Mouse (Mus musculus) layer of hippocampus, adult 8-10 months (tissue): ENCODE measurements around the gene Spdya. TPM values are rescaled to one million over a fixed set of nuclear protein-coding genes. Genes with fewer than 3 reads are reported as not detected.
"Not testable (repeated sequence)": the region's sequence is repeated elsewhere in the genome, so short reads cannot be mapped to it uniquely, and the experiment has no call there.

ENCODE experiments used
- DNase-seq, 2 experiments: peaks; one replicate each; pipeline ENCODE4 v3.0.0; 2022; ENCODE audit warnings: low spot score in 2 of 2
- total RNA-seq, 4 experiments: library from RNA; stranded (reverse); gene quantifications; 2 replicates each; pipeline ENCODE4 v1.2.4; 2022

The Spdya gene
- total RNA-seq, 4 experiments from 2014 or later = 1.1 to 2.4 (median 2.1) TPM

DNA sequence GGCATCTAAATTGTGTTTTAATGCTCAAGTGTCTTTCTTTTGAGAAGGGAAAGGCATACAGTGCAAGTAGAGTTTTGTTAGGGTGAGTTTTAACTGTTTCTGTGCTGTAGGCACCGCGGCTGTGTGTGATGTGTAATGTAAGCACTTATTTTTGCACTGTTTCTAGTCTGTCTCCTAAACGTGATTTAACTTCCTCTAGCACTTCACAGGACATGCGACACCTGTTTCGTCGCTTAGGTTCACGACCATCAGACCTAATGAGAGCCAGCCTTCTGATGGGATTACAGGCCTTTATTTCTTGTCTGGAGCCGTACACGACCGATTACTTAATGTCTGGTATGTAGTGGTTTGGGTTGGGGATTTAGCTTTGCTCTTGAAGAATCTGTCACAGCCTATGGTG lies 79.9 kb downstream of the Spdya start:
- DNase-seq = no peak

DNA sequence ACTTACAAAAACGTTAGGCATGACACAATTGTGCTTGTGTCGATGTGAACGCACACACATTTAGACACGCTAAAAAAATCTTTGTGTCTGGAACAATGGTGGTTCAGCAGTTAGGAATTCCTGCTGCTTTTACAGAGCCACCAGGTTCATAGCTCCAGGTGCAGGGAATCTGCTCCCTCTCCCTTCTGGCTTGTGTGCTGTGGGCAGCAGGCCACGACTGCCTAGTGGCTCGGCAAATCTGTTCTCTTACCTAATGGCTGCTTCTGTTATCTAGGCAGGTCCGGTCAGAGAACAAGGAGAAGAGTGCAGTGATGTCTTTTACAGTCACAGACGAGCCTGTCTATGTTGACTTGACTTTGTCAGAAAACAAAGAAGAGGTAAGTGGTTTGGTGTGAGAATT lies 81.5 kb downstream of the Spdya start:
- DNase-seq = no peak

DNA sequence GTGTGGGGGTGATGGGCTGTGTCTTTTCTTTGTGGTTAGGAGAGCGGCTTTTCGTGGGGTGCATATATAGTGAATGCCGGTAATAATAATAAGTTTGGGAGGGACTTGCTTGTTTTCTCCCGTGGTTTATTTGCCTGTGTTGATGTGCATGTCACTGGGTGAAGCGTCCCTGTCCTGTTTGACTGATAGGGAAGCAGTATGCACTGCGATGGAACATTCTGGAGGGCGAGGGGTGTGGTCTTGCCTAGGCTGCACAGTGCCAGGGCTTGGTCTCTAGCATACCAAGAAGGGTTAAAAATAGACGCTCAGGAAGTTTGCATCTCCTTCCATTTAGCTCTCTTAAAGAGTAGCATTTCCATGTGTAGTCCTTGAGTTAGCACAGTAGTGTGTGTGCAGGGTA lies 84.9 kb downstream of the Spdya start:
- DNase-seq = no peak

DNA sequence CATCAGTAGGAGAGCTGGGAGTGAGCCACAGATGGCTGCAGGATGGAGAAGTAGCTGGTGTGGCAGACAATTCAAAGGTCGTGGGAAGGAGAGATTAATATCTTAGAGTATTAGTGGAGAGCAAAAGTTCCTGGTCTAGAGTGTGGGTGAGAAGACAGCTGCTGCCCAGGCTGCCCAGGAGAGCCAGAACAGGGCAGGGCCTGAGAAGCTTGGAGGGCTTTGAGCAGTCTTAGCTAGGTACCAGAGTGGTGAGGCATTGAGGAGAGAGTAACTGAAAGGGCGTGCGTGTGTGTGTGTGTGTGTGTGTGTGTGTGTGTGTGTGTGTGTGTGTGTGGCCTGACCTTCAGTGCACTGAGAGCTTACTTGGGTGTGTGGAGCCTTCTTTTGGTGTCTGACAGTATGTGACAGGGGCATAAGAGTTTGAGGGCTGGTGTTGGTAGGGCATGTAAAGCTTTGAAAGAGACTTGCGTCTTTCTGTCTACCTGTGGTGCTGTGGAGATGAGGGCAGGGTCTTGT lies 85.9 kb downstream of the Spdya start:
- DNase-seq = no peak

GRCm38 (mm10) chr17:71639056-71639455 lies 87.2 kb downstream of the Spdya start:
- not testable (repeated sequence) for DNase-seq

Other genes with a start within 250 kb of the Spdya start
- gene Emilin2, start 240.1 kb upstream of the Spdya start, total RNA-seq = 1 to 10 TPM; 3.1 to 5.2 (median 3.9) TPM
- gene Gm4707, start 92.1 kb upstream of the Spdya start, total RNA-seq = 1 to 10 TPM; 1.7 to 3.8 (median 2.7) TPM
- 10 to 100 TPM; 30.3 to 34.7 (median 33.9) TPM for gene Smchd1, start 76.7 kb upstream of the Spdya start, total RNA-seq
- under 1 TPM; 0.37 to 0.73 (median 0.64) TPM for gene Ndc80, start 25.2 kb upstream of the Spdya start, total RNA-seq
- 10 to 100 TPM; 28.2 to 36.9 (median 32.6) TPM for gene Wdr43, start 63.8 kb downstream of the Spdya start, total RNA-seq
- 1 to 10 TPM; 2.3 to 5.6 (median 2.5) TPM for gene Togaram2, start 121.2 kb downstream of the Spdya start, total RNA-seq
- under 1 TPM; 0.09 to 0.27 (median 0.17) TPM for gene Pcare, start 200.8 kb downstream of the Spdya start, total RNA-seq
- gene Clip4, start 216.4 kb downstream of the Spdya start, total RNA-seq = 10 to 100 TPM; 78.0 to 95.5 (median 87.4) TPM